Mouse (Mus musculus) right cerebral cortex, adult 2 months (tissue): ENCODE measurements at regions not wholly inside any gene's neighbourhood (a gene's known extent, or its start where the extent isn't known, plus 50 kb on each side); places are given as distances from the start of the nearest gene placed in this dataset.
A peak's percentile ranks its signal among the peaks of the same experiment; 100 is the strongest.

Experiments used
- DNase-seq, 2 experiments: peaks; one replicate each; pipeline ENCODE4 v3.0.0; 2021 to 2022; ENCODE audit warnings: low spot score in 2 of 2

DNA sequence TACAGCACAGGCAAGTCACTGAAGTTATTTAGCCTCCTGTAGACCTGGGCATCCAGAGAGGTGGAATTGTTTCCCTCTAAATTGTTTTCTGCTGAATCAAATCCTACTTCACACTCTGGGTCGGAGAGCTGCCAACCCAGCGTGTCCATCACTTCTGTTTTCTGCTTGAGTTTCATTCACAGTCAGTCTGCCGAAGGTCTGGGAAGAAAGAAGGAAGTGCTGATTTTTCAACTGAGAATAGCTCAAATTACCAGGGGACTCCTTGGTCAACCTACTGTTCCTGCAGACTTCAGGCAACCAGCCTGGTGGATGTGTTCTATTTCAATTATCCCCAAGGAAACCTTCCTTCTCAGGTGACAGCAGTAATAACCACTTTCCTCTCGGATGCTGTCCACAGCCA is 179.1 kb upstream of the Nckap5 start:
- DNase-seq, result no peak

DNA sequence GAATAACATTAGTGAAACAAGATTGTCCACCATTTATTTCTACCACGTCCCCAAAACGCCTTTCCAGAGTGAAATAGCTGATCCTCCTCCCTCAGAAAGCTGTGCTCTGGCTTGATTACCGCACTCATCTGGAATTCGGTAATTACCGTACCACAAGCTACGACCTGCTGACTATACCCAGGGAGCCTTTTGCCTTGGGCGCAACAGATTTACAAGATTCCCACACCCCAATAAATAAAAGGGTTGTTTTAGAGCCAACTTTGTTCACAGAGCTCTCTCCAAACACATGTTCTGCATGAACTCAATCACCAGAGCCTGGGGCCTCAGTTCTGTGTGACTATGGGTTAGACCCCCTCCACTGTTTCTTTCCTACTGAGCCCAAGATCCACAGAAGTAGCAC is 171.1 kb upstream of the Nckap5 start:
- no peak for DNase-seq

- DNase-seq, result peak; percentile 53 to 61
Observed at GRCm38 (mm10) chr1:126993061-126993640, 162.6 kb upstream of the Nckap5 start.

- DNase-seq, result no peak
Observed at GRCm38 (mm10) chr1:126992441-126992840, 161.8 kb upstream of the Nckap5 start.

GRCm38 (mm10) chr1:126982805-126983204 is 152.2 kb upstream of the Nckap5 start:
- DNase-seq, result no peak

DNA sequence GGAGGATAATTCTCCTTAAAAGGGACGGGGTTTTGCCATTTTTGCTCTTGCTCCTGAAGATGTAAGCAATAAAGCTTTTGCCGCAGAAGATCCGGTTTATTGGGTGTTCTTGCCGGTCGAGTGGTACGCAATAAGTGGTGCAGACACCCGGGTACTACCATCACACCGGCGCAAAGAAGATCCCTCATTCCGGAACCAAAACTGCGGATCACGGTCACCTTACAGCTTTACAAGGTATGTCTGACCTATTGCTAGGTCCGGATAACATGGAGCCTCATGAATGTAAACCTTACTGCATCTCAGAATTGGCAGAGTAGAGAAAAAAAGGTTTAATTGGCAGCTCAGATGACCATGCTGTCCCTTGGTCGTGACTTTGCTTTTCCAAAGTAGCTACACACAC is 149.7 kb upstream of the Nckap5 start:
- no peak for DNase-seq

- DNase-seq, result no peak
Observed at GRCm38 (mm10) chr1:126973871-126974270, 143.3 kb upstream of the Nckap5 start.

DNA sequence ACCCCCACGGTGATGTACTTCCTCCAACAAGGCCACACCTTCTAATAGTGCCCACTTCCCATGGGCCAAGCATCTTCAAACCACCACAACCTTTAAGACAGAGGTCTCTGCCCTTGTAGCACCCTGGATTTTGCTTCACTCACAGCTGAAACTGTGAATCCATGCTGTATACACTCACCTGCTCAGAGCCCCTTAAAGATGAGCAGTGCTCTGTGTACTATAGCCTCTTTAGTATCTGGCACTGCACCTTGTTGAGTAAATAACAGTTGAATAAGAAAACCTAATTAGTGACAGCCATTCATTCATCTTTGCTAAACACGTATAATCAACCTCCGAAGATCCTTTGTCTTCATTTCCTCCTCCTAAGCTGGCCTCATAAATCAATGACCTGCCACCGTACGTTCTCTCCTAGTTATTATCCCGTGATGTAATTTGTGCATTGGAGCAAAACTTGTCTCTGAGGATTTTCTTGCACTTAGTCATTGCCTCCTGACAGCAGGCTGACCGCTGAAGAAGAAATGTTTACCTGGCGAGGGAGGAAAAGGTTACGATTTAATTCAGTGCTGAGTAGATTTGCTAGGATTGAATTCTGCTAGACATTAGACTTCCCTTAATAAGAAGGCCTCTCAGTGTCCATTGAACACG is 141.3 kb upstream of the Nckap5 start:
- DNase-seq, result no peak

DNA sequence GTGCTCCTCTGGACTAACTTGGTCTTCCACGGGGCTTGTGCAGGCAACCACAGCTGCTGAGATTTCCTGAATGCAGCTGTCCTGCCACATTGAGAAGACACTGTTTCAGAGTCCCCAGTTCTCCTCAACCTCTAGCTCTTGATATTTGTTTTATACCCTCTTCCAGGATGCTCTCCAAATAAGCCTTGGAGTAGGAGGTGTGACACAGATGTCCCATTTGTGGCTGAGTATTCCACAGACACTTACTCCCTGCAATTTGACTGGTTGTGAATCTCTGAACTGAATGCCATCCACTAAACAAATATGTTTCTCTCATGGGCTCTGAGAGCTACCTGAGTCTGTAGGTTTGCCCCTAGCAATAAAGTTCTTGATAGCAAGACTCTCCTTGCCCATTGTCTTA is 140.5 kb upstream of the Nckap5 start:
- DNase-seq, result no peak

DNA sequence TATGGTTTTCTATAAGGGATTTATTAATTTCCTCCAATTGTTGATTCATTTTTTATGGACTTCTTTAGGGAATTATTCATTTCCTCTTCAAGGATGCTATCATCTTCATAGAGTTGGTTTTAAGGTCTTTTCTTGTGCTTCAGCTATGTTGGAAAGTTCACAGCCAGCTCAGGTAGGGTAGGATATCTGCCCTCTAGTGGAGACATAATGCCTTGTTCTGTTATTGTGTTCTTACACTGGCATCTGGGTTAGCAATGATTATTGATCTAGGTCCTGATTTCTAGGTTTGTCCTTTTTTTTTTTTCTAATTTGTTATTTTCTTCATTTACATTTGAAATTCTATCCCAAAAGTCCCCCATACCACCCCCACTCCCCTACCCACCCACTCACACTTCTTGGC is 135.8 kb upstream of the Nckap5 start:
- DNase-seq, result no peak

DNA sequence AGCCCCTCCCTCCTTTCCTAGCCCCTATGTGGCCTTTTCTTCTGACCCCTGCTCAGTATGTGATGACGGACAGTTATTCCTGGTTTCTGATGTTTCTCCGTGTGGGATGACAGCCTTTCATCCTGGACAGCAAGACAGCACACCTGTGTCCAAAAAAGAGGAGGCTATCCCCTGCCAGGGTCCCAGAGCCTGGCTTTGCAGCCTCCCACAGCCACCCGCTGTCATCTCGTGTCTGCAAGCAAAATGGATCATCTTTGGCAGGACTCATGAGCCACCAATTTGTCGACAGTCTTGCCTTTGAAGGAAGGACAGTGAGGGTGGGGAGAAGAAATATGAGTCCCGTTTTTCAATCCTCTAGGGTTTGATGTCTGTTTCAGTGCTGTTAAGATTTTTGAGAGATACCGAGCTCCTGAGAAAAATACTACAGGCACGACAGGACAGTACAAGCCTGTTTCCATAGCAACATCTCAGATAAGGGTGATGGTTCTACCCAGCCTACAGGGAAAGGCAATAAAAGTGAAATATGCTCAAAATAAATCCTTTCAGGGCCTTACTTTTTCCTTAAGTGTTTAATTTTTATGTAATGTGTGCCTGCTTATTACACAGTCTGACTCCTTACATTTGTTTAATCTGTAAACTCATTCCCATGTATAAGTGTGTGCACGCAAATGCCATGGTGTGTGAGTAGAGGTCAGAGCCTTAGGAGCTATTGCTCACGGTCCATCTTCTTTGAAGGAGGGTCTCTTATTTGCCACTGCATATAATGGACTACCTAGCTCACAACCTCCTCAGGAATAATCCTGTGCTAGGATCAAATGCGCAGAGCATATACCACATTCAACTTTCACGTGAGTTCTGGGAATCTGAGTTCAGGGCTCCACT is 125.5 kb upstream of the Nckap5 start:
- no peak for DNase-seq

- no peak for DNase-seq
Observed at GRCm38 (mm10) chr1:126947860-126948259, 117.3 kb upstream of the Nckap5 start.

GRCm38 (mm10) chr1:126932658-126933057 is 102.1 kb upstream of the Nckap5 start:
- no peak for DNase-seq

DNA sequence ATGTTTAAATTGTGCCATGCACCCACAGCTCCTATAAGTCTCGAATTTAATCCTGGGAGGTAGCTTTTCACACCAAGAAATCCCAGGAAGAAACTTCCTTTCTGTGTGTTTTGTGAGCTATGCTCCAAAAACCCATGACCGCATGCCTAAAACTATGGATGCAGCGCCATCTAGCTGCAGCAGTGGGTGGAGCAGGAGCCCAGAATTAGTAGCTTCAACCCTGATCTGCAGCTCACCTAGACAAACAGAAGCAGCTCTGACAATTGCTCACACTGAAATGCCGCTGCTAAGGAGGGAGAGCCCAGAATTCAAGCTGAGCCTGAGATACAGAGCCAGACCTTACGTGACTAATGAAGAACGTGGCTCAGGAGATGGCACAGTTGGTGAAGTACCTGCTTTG is 101.2 kb upstream of the Nckap5 start:
- peak; percentile 96 to 97 for DNase-seq

DNA sequence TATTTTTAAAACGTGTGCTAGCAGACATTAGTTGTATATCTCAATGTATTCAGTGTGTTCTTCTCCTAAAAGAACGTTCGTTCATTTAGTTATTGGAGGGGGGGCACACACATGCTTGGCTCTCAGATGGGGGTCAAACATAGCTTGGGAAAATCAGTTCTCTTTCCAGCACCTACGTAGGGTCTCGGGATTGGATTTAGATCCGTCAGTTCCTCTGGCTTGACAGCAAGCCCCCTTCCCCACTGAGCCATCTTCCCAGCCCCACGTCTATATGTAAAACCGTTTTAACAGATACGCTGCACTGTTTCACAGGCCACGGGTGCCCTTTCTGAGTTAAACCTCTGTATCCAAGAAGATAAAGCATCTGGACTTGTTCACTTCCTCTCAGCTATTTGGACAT is 100.5 kb upstream of the Nckap5 start:
- DNase-seq, result no peak

DNA sequence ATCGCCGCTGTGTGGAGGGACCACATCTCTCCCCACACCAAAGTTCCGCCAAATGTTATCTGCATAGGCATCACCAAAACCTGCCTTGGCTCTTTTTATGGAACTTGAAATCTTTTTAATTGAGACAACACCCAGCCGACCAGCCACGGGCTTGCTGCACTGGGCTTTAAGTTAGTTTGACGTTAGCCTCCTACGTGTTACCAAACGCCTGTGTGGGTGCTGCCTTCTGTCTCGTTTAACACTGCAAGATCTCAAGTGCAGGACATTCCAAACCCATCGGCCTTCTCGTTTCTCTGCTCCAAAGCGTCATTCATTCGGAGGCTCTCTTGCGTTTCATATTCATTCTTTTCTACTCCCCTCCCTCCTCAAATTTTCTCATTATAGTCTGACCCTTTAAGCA is 100.0 kb upstream of the Nckap5 start:
- DNase-seq, result peak; percentile 21 to 27

DNA sequence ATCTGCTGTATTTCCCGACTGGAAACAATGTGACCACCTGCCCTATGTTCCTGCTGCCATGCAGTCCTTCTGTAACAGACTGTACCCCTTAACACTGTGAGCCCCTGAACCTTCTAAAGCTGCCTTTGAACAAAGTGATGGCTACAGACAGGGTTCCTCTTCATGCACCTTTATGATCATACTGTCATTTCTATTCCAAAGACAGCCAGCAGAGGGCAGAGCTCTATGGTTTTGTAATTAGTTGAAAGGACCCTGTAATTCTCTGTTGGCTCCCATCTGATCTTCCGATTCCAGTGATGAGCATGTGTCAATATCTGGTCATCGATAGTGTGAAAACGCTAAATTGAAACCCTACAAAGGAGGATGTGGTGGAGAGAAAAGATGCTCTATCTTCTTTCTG is 99.1 kb upstream of the Nckap5 start:
- peak; percentile 31 to 51 for DNase-seq

DNA sequence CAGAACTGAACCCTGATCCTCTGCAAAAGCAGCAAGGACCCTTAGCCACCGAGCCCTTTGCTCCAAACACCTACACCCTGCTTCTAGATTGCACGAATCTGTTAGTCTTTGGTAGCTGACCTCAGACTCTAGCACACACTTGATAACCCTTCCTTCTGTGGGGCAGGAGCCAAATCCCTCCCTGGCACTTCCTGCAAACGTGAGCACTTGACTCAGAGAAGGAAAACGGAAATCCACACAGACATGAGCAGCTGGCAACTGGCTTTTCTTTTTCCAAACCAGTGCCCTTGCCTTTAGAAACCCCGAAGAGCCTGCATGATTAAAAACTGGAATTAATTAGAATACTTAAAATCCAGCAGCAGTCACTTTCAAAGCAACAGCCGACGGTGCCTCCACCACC is 97.6 kb upstream of the Nckap5 start:
- no peak for DNase-seq

DNA sequence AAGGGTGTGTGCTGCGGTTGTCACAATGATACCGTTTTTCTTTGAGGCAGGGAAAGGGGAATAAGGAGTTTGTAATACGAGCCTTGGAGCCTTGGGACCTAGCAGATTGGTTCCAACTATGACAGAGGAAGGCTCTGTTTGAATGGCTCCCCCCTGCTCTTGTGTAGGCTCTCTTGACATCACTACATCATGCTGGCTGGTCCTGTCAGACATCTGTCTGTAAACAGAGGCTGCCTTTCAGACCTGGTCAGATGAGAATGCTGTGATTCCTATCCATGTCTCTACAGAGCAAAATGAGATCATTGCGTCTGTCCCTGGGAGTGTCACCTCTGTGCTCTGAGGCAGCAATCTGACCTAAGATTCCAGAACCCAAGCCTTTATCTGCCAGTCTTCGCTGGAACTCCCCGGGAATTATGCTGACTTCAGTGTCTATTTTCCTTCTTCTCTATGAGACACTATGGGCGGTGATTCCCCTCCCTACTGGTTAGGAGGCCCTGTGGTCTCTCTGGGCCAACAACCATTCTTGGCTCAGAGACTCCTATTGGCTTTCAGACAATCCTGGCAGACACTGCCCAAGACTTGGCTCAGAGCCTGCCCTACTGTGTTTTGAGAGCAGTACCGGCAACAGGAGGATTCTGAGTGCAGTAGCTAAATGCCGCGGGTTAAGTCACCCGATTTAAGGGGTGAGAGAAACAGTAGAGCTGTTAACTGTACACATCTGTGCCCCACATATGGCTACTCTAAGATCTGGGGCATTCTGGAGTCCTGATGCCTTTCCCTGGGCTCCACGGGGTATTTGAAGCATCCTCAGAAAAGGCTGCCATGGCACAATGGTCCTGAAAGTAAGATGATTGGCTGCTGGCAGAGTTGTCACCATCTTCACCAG is 94.8 kb upstream of the Nckap5 start:
- DNase-seq, result peak; percentile 43 to 67

DNA sequence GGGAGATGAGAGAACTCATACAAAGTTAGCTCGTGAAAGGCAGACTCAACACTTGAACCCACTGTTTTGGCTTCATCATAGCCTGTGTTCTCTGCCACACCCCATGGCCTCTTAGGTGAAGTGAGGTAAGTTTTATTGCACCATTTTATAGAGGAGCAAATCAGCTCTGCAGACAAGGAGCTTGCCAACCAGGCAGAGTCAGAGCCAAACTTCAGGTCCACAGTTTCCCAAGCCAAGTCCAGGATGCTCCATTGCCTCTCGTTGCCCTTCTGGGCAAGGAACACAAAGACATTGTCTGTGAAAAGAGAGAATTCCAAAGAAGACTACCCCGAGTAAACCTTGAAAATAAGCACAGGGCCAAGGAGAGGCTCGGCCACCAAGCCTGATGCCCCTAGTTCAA is 93.4 kb upstream of the Nckap5 start:
- DNase-seq, result no peak

DNA sequence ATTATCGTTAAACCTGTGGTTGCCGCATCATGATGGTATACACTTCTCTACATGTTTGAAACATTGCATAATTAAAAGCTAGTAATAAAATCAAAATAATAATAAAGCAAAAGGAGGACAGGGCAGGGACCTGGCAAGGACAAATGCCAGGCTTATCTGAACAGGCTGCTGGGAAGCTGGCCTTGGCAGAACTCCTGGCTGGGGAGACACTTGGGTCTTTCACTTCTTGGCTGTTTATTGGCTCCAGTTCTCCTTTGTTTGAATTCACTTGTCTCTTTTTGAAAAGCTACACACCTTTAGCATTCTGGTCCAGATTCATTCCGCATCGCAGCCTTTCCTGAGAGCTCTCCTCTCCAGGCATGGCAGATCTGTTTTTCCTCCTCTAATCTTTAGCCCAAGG is 91.6 kb upstream of the Nckap5 start:
- no peak for DNase-seq

- no peak for DNase-seq
Observed at GRCm38 (mm10) chr1:126918876-126919275, 88.3 kb upstream of the Nckap5 start.
